Mouse (Mus musculus) hindbrain, embryonic 15.5 days (tissue): Measurements from ENCODE around the gene Slc5a3. TPM values are rescaled to one million over a fixed set of nuclear protein-coding genes. Genes with fewer than 3 reads are reported as not detected.
A peak's percentile ranks its signal among the peaks of the same experiment; 100 is the strongest.

Experiments
- ATAC-seq: fragments of 200-750 bp; cut with Nextera tagmentation; 2 replicates; pipeline ENCODE4 v1.8.0; 2017; ENCODE audit warnings: low read depth, moderate number of reproducible peaks, moderate TSS enrichment; ENCODE audit not compliant: low FRiP score
- H3K27ac ChIP-seq: fragments of 300-500 bp; sonication (generic); replicated peaks from 2 replicates; pipeline ENCODE4 v1.5.1; 2015; ENCODE audit warnings: mild to moderate bottlenecking, inconsistent platforms
- H3K27me3 ChIP-seq: fragments of 300-500 bp; sonication (generic); 2 replicates; pipeline ENCODE4 v1.6.1; 2015; ENCODE audit warnings: control low read depth, inconsistent platforms
- H3K36me3 ChIP-seq: fragments of 300-500 bp; sonication (generic); 2 replicates; pipeline ENCODE4 v1.6.1; 2015; ENCODE audit warnings: control low read depth, inconsistent platforms
- H3K4me1 ChIP-seq: fragments of 300-500 bp; sonication (generic); replicated peaks from 2 replicates; pipeline ENCODE4 v1.6.1; 2015; ENCODE audit warnings: control low read depth, inconsistent platforms
- H3K4me2 ChIP-seq: fragments of 300-500 bp; sonication (generic); 2 replicates; pipeline ENCODE4 v1.6.1; 2015; ENCODE audit warnings: moderate library complexity, mild to moderate bottlenecking, inconsistent platforms
- H3K4me3 ChIP-seq: fragments of 300-500 bp; sonication (generic); 2 replicates; pipeline ENCODE4 v1.5.1; 2015; ENCODE audit warnings: mild to moderate bottlenecking, inconsistent platforms
- H3K9ac ChIP-seq: fragments of 300-500 bp; sonication (generic); 2 replicates; pipeline ENCODE4 v1.6.1; 2015; ENCODE audit warnings: inconsistent platforms
- H3K9me3 ChIP-seq: fragments of 300-500 bp; sonication (generic); 2 replicates; pipeline ENCODE4 v1.6.1; 2016; ENCODE audit warnings: control low read depth, inconsistent platforms
- WGBS: fragments of 180-500 bp; shearing (Covaris S2); methylation state at CpG from one replicate; pipeline ENCODE4 v1.1.7; 2015; 5-methylcytosine and 5-hydroxymethylcytosine counted together
- polyA plus RNA-seq: library from polyadenylated mRNA; unstranded; fragments of >200 nt; fragmentation: Nextera tagmentation; extraction: Ambion mirVana; gene quantifications from 2 replicates; pipeline ENCODE4 v1.2.1, GENCODE M21; 2015

Gene Slc5a3
- polyA plus RNA-seq, 1 experiment from 2014 or later, result 16.6 TPM

- Histone ChIP-seq H3K4me3 (no peak overlapping the region), H3K36me3 (no peaks in the 10 kb centered on the region), H3K27ac (no peak overlapping the region), H3K9ac (no peak overlapping the region), H3K4me1 (0 out of 2 replicates have a peak, but pooled peaks cover 11% of the 10 kb centered on the region), H3K27me3 (no peaks in the 10 kb centered on the region), H3K9me3 (no peaks in the 10 kb centered on the region), H3K4me2 (no peak overlapping the region)
- no peak for ATAC-seq
- 83% methylated on average over 3 of the region's 3 CpGs for WGBS
These were observed 47.5 kb downstream of the Slc5a3 start for GRCm38 (mm10) chr16:92105631-92106030.

GRCm38 (mm10) chr16:92107346-92107745 is 49.2 kb downstream of the Slc5a3 start:
- H3K4me3 ChIP-seq, result no peak overlapping the region
- WGBS, result 92% methylated on average over 5 of the region's 5 CpGs
- H3K27me3 ChIP-seq, result no peaks in the 10 kb centered on the region
- no peaks in the 10 kb centered on the region for H3K9me3 ChIP-seq
- H3K4me1 ChIP-seq, result 0 out of 2 replicates have a peak, but pooled peaks cover 10% of the 10 kb centered on the region
- ATAC-seq, result no peak
- no peaks in the 10 kb centered on the region; the same call in 1 of the 2 replicates for H3K36me3 ChIP-seq
- H3K4me2 ChIP-seq, result no peak overlapping the region
- no peak overlapping the region for H3K9ac ChIP-seq
- no peak overlapping the region for H3K27ac ChIP-seq

GRCm38 (mm10) chr16:92114706-92115241 is 56.7 kb downstream of the Slc5a3 start:
- H3K4me3 ChIP-seq, result no peak overlapping the region
- H3K9me3 ChIP-seq, result no peaks in the 10 kb centered on the region
- ATAC-seq, result 0 out of 2 replicates have a peak, but pooled peaks have one; percentile 24
- peaks cover 7% of the 10 kb centered on the region for H3K36me3 ChIP-seq
- H3K9ac ChIP-seq, result no peak overlapping the region
- no peak overlapping the region for H3K4me2 ChIP-seq
- H3K4me1 ChIP-seq, result peaks cover 40% of the 10 kb centered on the region
- no peaks in the 10 kb centered on the region for H3K27me3 ChIP-seq
- WGBS, result 61% methylated on average over 5 of the region's 5 CpGs
- H3K27ac ChIP-seq, result peak overlapping the region; percentile 79

GRCm38 (mm10) chr16:92115611-92116421 is 57.7 kb downstream of the Slc5a3 start:
- no peak overlapping the region for H3K4me3 ChIP-seq
- H3K36me3 ChIP-seq, result peaks cover 7% of the 10 kb centered on the region
- no peak overlapping the region for H3K9ac ChIP-seq
- peak; percentile 65; the same call in 1 of the 2 replicates for ATAC-seq
- WGBS, result 14% methylated on average over 20 of the region's 20 CpGs
- H3K27me3 ChIP-seq, result no peaks in the 10 kb centered on the region
- no peaks in the 10 kb centered on the region for H3K9me3 ChIP-seq
- H3K4me2 ChIP-seq, result peak overlapping the region; percentile 25
- H3K4me1 ChIP-seq, result peaks cover 40% of the 10 kb centered on the region
- peak overlapping the region; percentile 79 for H3K27ac ChIP-seq

DNA sequence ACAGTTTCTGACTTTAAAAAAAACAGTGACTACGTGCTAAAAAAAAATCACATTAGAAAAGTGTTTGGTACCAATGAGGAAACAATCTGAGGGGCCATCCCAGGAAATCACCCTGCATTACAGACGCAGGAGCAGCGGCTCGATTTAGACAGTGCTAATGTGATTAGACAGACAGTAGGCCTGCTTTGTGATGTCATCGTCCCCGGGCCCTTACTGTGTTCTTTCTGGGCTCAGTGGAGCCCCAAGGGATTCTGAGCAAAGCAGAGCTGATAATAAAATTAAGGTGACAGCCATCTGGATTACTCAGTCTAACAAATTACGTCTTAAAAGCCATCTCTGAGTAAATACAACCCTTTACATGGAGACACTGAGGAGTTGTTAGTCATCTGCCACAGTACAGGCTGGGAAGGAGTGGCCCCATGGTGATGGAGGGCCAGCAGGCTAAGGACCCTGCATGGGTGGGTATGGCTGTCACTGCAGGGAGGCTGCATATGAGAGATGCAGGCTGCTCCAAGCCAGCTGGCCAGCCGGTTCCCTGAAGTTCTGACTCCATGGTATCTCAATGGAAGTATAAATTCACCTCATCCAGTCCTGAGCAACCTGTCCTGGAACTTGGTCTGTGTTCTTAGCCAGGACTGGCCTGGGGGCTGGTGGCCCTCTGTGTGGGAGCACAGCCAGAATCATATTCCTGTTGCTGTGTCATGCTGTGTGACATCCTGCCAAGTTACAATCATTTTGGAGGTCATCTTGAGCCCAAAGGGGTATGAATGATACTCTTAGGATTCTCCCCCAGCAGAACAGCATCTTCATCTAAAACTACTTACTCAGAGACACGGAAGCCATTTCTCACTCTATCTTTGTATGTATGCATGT is 59.5 kb downstream of the Slc5a3 start:
- no peaks in the 10 kb centered on the region for H3K9me3 ChIP-seq
- H3K27ac ChIP-seq, result peak overlapping the region; percentile 79
- no peak overlapping the region for H3K9ac ChIP-seq
- peaks cover 5% of the 10 kb centered on the region for H3K36me3 ChIP-seq
- H3K4me1 ChIP-seq, result peaks cover 40% of the 10 kb centered on the region
- H3K27me3 ChIP-seq, result no peaks in the 10 kb centered on the region
- no peak overlapping the region for H3K4me3 ChIP-seq
- no peak for ATAC-seq
- 56% methylated on average over 9 of the region's 9 CpGs for WGBS
- no peak overlapping the region for H3K4me2 ChIP-seq

- Histone ChIP-seq H3K9me3 (no peaks in the 10 kb centered on the region), H3K4me3 (no peak overlapping the region), H3K4me2 (no peak overlapping the region), H3K36me3 (no peaks in the 10 kb centered on the region), H3K27me3 (no peaks in the 10 kb centered on the region), H3K9ac (no peak overlapping the region), H3K4me1 (peaks cover 38% of the 10 kb centered on the region), H3K27ac (no peak overlapping the region)
- no peak for ATAC-seq
- 53% methylated on average over 13 of the region's 13 CpGs for WGBS
These were observed 60.9 kb downstream of the Slc5a3 start for GRCm38 (mm10) chr16:92119013-92119515.

DNA sequence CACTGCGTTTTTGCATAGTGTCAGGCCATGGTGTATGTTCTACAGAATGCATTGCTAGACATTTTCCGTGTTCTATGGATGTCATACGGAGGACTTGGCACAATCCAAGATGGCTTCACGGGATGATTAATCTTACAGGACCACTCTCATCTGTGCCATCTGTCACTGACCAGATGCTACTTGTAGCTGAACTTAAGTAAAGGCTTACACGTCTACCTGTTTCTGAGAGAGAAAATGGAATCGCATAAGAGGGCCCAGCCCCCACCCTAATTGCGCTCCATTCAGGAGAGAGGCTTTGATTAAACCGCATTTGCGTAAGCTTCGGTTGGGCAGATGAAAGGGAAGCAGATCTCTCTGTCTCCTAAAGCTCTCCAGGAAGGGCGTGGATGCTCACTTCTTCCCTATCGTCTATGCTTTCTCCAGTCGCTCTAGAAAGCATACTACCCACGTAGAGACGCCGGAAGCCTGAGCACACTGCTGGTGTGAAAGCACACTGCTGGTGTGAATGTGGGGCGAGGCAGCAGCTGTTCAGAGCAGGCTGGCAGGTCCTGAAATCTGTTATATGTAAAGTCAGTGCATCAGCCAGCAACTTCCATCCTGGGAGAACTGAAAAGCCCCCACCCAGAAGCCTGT is 62.9 kb downstream of the Slc5a3 start:
- H3K27me3 ChIP-seq, result no peaks in the 10 kb centered on the region
- H3K4me2 ChIP-seq, result no peak overlapping the region
- no peaks in the 10 kb centered on the region for H3K36me3 ChIP-seq
- no peak for ATAC-seq
- peak overlapping the region; percentile 52; the same call in 1 of the 2 replicates for H3K27ac ChIP-seq
- H3K9me3 ChIP-seq, result no peaks in the 10 kb centered on the region
- peaks cover 18% of the 10 kb centered on the region for H3K4me1 ChIP-seq
- H3K4me3 ChIP-seq, result no peak overlapping the region
- H3K9ac ChIP-seq, result no peak overlapping the region
- WGBS, result 66% methylated on average over 17 of the region's 17 CpGs

- no peak overlapping the region for H3K27ac ChIP-seq
- ATAC-seq, result no peak
- no peak overlapping the region for H3K9ac ChIP-seq
- H3K4me3 ChIP-seq, result no peak overlapping the region
- H3K36me3 ChIP-seq, result no peaks in the 10 kb centered on the region
- no peaks in the 10 kb centered on the region for H3K4me1 ChIP-seq
- H3K9me3 ChIP-seq, result no peaks in the 10 kb centered on the region
- H3K4me2 ChIP-seq, result no peak overlapping the region
- 55% methylated on average over 4 of the region's 4 CpGs for WGBS
- no peaks in the 10 kb centered on the region for H3K27me3 ChIP-seq
These were observed 69.1 kb downstream of the Slc5a3 start for GRCm38 (mm10) chr16:92127226-92127625.

DNA sequence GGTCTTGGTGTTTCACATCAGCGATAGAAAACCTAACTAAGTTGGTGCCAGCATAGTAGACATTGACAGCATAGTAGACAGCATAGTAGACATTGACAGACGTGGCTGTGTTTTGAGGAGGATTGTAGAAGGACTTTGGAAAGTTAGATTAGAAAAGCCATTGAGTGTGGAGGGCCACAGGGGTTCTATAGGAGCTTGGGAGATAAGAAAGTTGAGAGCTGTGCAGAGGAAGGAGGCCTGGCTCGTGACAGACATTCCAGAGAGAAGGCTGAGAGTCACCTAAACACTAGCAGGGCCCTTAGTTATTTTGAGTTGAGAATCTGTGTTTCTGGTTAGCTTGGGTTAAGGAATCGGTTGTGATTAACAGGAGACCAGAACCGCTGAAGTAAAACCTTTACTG is 69.5 kb downstream of the Slc5a3 start:
- 89% methylated on average over 5 of the region's 5 CpGs for WGBS
- no peak for ATAC-seq

DNA sequence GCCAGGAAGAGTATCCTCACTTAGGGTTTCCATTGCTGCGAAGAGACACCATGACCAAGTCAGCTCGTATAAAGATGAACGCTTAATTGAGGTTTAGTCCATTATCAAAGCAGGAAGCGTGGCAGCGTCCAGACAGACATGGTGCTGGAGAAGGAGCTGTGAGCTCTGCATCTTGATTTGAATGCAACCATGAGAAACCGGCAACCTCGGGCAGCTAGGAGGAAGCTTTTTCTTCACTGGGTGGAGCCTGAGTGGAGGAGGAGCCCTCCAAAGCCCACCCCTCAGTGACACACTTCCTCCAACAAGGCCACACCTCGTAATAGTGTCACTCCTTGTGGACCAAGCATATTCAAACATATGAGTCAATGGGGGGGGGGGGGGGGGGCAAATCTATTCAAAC is 71.7 kb downstream of the Slc5a3 start:
- Histone ChIP-seq H3K36me3 (no peaks in the 10 kb centered on the region), H3K27ac (no peak overlapping the region), H3K9ac (no peak overlapping the region), H3K27me3 (no peaks in the 10 kb centered on the region), H3K9me3 (no peaks in the 10 kb centered on the region), H3K4me2 (no peak overlapping the region), H3K4me3 (no peak overlapping the region), H3K4me1 (0 out of 2 replicates have a peak, but pooled peaks cover 2% of the 10 kb centered on the region)
- 91% methylated on average over 8 of the region's 8 CpGs for WGBS
- no peak for ATAC-seq

More for the DNA sequence above, 69.5 kb downstream of the Slc5a3 start:
- Histone ChIP-seq H3K4me2 (no peak overlapping the region), H3K4me1 (no peaks in the 10 kb centered on the region), H3K27ac (no peak overlapping the region), H3K9ac (no peak overlapping the region), H3K27me3 (no peaks in the 10 kb centered on the region), H3K4me3 (no peak overlapping the region), H3K9me3 (no peaks in the 10 kb centered on the region), H3K36me3 (no peaks in the 10 kb centered on the region)

GRCm38 (mm10) chr16:92132511-92132910 is 74.4 kb downstream of the Slc5a3 start:
- no peaks in the 10 kb centered on the region for H3K9me3 ChIP-seq
- H3K36me3 ChIP-seq, result no peaks in the 10 kb centered on the region
- H3K9ac ChIP-seq, result no peak overlapping the region
- no peak overlapping the region for H3K4me3 ChIP-seq
- 0 out of 2 replicates have a peak, but pooled peaks cover 2% of the 10 kb centered on the region for H3K4me1 ChIP-seq
- no peak overlapping the region for H3K4me2 ChIP-seq
- H3K27me3 ChIP-seq, result no peaks in the 10 kb centered on the region
- no peak for ATAC-seq
- WGBS, result 90% methylated on average over 4 of the region's 4 CpGs
- no peak overlapping the region for H3K27ac ChIP-seq
